Comparison of ENCODE assay signal across 19 mouse cellular contexts in genomic region chr4:143366415-143367041, GRCm38 (mm10). TPM values are rescaled to one million over a fixed set of nuclear protein-coding genes. Genes with fewer than 3 reads are reported as not detected.
DNase-seq lines count a peak whose midpoint lies in the region; ATAC-seq lines count a peak whose summit lies in the region.
"Had no signal": no experiment of that assay in that cellular context is flagged by ENCODE, and none has a peak within 500 bp of the region (broad histone marks: within the 10 kb centered on the region; RNA-seq: fewer than 3 reads in every experiment).

No protein-coding gene starts in this region.

- H3K4me2 ChIP-seq in forebrain, embryonic 14.5 days (ENCODE audit: low read length), result no peak overlapping the region
- no peak overlapping the region for H3K4me2 ChIP-seq in forebrain, embryonic 11.5 days (ENCODE audit: low read depth, low read length, severe bottlenecking)
- H3K4me2 ChIP-seq in midbrain, embryonic 15.5 days, result peak overlapping the region; percentile 22
- H3K4me2 ChIP-seq: lung, embryonic 14.5 days had no signal

- no peak overlapping the region for H3K4me3 ChIP-seq in forebrain, embryonic 14.5 days (ENCODE audit: low read depth, low read length)
- H3K4me3 ChIP-seq in forebrain, embryonic 11.5 days (ENCODE audit: low read depth, low read length), result no peak overlapping the region
- no peak overlapping the region for H3K4me3 ChIP-seq in midbrain, embryonic 15.5 days
- H3K4me3 ChIP-seq: heart, embryonic 10.5 days had no signal

- no peaks in the 10 kb centered on the region for H3K9me3 ChIP-seq in forebrain, embryonic 14.5 days (replicated peaks; ENCODE audit: control insufficient read depth, low read length)
- H3K9me3 ChIP-seq in forebrain, embryonic 11.5 days (ENCODE audit: control insufficient read depth, low read length), result no peaks in the 10 kb centered on the region
- H3K9me3 ChIP-seq in midbrain, embryonic 15.5 days, result no peaks in the 10 kb centered on the region
- H3K9me3 ChIP-seq: heart, embryonic 10.5 days had no signal

- no peaks in the 10 kb centered on the region for H3K36me3 ChIP-seq in forebrain, embryonic 14.5 days (ENCODE audit: control insufficient read depth, insufficient read depth, low read length)
- H3K36me3 ChIP-seq in forebrain, embryonic 11.5 days (ENCODE audit: control insufficient read depth, insufficient read depth, low read length), result no peaks in the 10 kb centered on the region
- no peaks in the 10 kb centered on the region for H3K36me3 ChIP-seq in midbrain, embryonic 15.5 days (replicated peaks)
- H3K36me3 ChIP-seq: heart, embryonic 10.5 days had no signal

- H3K9ac ChIP-seq in forebrain, embryonic 14.5 days (ENCODE audit: low read length), result no peak overlapping the region
- no peak overlapping the region for H3K9ac ChIP-seq in forebrain, embryonic 11.5 days (ENCODE audit: low read length)
- H3K9ac ChIP-seq in midbrain, embryonic 15.5 days, result no peak overlapping the region
- H3K9ac ChIP-seq: lung, embryonic 14.5 days had no signal

- no peak for ATAC-seq in forebrain, embryonic 14.5 days
- no peak for ATAC-seq in forebrain, embryonic 11.5 days (replicated peaks; ENCODE audit: low FRiP score)
- 0 out of 2 replicates have a peak, but pooled peaks have one; percentile 58 for ATAC-seq in midbrain, embryonic 15.5 days (replicated peaks)
- no peak for ATAC-seq in erythroblast, adult 5-6 weeks (replicated peaks; ENCODE audit: low FRiP score, poor library complexity, severe bottlenecking)

- 20% methylated on average over 15 of the region's 15 CpGs for WGBS in forebrain, embryonic 14.5 days
- WGBS in forebrain, embryonic 11.5 days, result 31% methylated on average over 15 of the region's 15 CpGs
- WGBS in midbrain, embryonic 15.5 days, result 12% methylated on average over 15 of the region's 15 CpGs

- no peaks in the 10 kb centered on the region for H3K4me1 ChIP-seq in forebrain, embryonic 14.5 days (ENCODE audit: control insufficient read depth, insufficient read depth, low read length)
- peaks cover 2% of the 10 kb centered on the region; the same call in 1 of the 2 replicates for H3K4me1 ChIP-seq in forebrain, embryonic 11.5 days (replicated peaks; ENCODE audit: control insufficient read depth, insufficient read depth, low read length)
- peaks cover 7% of the 10 kb centered on the region for H3K4me1 ChIP-seq in midbrain, embryonic 15.5 days

- H3K27ac ChIP-seq in forebrain, embryonic 14.5 days (ENCODE audit: low read depth, low read length), result no peak overlapping the region
- H3K27ac ChIP-seq in forebrain, embryonic 11.5 days (ENCODE audit: low read depth, low read length), result no peak overlapping the region
- peak overlapping the region; percentile 40 for H3K27ac ChIP-seq in midbrain, embryonic 15.5 days
- H3K27ac ChIP-seq: heart, embryonic 10.5 days had no signal

- peak; percentile 8 for DNase-seq in forebrain, embryonic 14.5 days (ENCODE audit: low spot score)
- no peak for DNase-seq in forebrain, embryonic 11.5 days (ENCODE audit: low spot score)
- DNase-seq in adrenal gland, postnatal 14 days, result peak; percentile 49
- DNase-seq in embryo, embryonic 10.5 days (ENCODE audit: low spot score), result peak; percentile 18
- DNase-seq in kidney, adult 11 months, result no peak
- DNase-seq: gastrocnemius, postnatal 25 days; heart, postnatal 4 days; kidney, adult 18-20 months; kidney, postnatal 25 days; layer of hippocampus, adult 9-11 months; lung, embryonic 14.5 days; right cerebral cortex, postnatal 14 days; thymus, postnatal 36 days had no signal

- H3K27me3 ChIP-seq in forebrain, embryonic 14.5 days (replicated peaks; ENCODE audit: control insufficient read depth, insufficient read depth, low read length), result no peaks in the 10 kb centered on the region
- no peaks in the 10 kb centered on the region for H3K27me3 ChIP-seq in forebrain, embryonic 11.5 days (ENCODE audit: control insufficient read depth, insufficient read depth, low read length)
- H3K27me3 ChIP-seq in midbrain, embryonic 15.5 days (replicated peaks), result no peaks in the 10 kb centered on the region

RNA-seq across cellular contexts. Expression of gene Lrrc38, which starts 17.0 kb away (rescaled TPM):
- 0.09 TPM in 1 of 2 replicates, not detected in the other for polyA plus RNA-seq in forebrain, embryonic 14.5 days (2014; fragmentation: Nextera tagmentation; extraction: Ambion mirVana)
- polyA plus RNA-seq in forebrain, embryonic 11.5 days (2014; fragmentation: Nextera tagmentation; extraction: Ambion mirVana), result not detected in 2 replicates
- not detected in 2 replicates for total RNA-seq in adrenal gland, postnatal 14 days (2021)
- polyA plus RNA-seq in midbrain, embryonic 15.5 days (2015; fragmentation: Nextera tagmentation; extraction: Ambion mirVana), result 0.27 and 0.31 TPM in 2 replicates
- total RNA-seq in erythroblast, adult 5-6 weeks (2015; ENCODE audit: low replicate concordance), result not detected in 2 replicates
- total RNA-seq in erythroblast, adult 5-6 weeks (2017; ENCODE audit: low replicate concordance), result not detected in 2 replicates
- total RNA-seq: liver, adult 2 months had no signal
- polyA plus RNA-seq: C2C12; liver, adult 2 months; lung, embryonic 14.5 days had no signal

RNA-seq across cellular contexts. Expression of gene Pramel1, which starts 27.7 kb away (rescaled TPM):
- polyA plus RNA-seq in forebrain, embryonic 14.5 days (2014; fragmentation: Nextera tagmentation; extraction: Ambion mirVana), result not detected in 2 replicates
- polyA plus RNA-seq in forebrain, embryonic 11.5 days (2014; fragmentation: Nextera tagmentation; extraction: Ambion mirVana), result not detected in 2 replicates
- total RNA-seq in adrenal gland, postnatal 14 days (2021), result not detected in 2 replicates
- polyA plus RNA-seq in midbrain, embryonic 15.5 days (2015; fragmentation: Nextera tagmentation; extraction: Ambion mirVana), result not detected in 2 replicates
- total RNA-seq in erythroblast, adult 5-6 weeks (2015; ENCODE audit: low replicate concordance), result not detected in 2 replicates
- total RNA-seq in erythroblast, adult 5-6 weeks (2017; ENCODE audit: low replicate concordance), result not detected in 2 replicates
- total RNA-seq: gastrocnemius, postnatal 25 days; heart, postnatal 4 days; left cerebral cortex, postnatal 25 days; liver, adult 2 months had no signal
- polyA plus RNA-seq: C2C12; heart, embryonic 10.5 days; liver, adult 2 months; lung, embryonic 14.5 days had no signal

RNA-seq across cellular contexts. Expression of gene Pramef8, which starts 45.7 kb away (rescaled TPM):
- polyA plus RNA-seq in forebrain, embryonic 14.5 days (2014; fragmentation: Nextera tagmentation; extraction: Ambion mirVana), result 15.6 and 16.3 TPM in 2 replicates
- 18.1 and 23.0 TPM in 2 replicates for polyA plus RNA-seq in forebrain, embryonic 11.5 days (2014; fragmentation: Nextera tagmentation; extraction: Ambion mirVana)
- 8.8 and 10.9 TPM in 2 replicates for total RNA-seq in adrenal gland, postnatal 14 days (2021)
- 25.6 and 27.4 TPM in 2 replicates for polyA plus RNA-seq in midbrain, embryonic 15.5 days (2015; fragmentation: Nextera tagmentation; extraction: Ambion mirVana)
- total RNA-seq in erythroblast, adult 5-6 weeks (2015; ENCODE audit: low replicate concordance), result 2.5 and 4.4 TPM in 2 replicates
- total RNA-seq in erythroblast, adult 5-6 weeks (2017; ENCODE audit: low replicate concordance), result 4.3 and 4.9 TPM in 2 replicates

Comparison
In these comparisons a context has a peak if more than half of its experiments do, and no peak if none do; other contexts are left out.
1. DNase-seq: peak in forebrain, embryonic 14.5 days (single experiment), adrenal gland, postnatal 14 days (single experiment) and embryo, embryonic 10.5 days (single experiment); none in forebrain, embryonic 11.5 days (single experiment) and kidney, adult 11 months (single experiment).